In genomic region chr16:7244382-7244781, GRCm38 (mm10) we compare ENCODE assay signal across 26 mouse cellular contexts.
A peak's percentile ranks its signal among the peaks of the same experiment; 100 is the strongest.
DNase-seq lines count a peak whose midpoint lies in the region; ATAC-seq lines count a peak whose summit lies in the region.
"Had no signal": no experiment of that assay in that cellular context is flagged by ENCODE, and none has a peak within 500 bp of the region (broad histone marks: within the 10 kb centered on the region; RNA-seq: fewer than 3 reads in every experiment).

No protein-coding gene starts in this region.

- no peak overlapping the region for H3K4me2 ChIP-seq in lung, embryonic 15.5 days
- H3K4me2 ChIP-seq: embryonic facial prominence, embryonic 12.5 days; embryonic facial prominence, embryonic 15.5 days; heart, embryonic 11.5 days; hindbrain, embryonic 13.5 days had no signal

- WGBS in lung, embryonic 15.5 days: 32% methylated on average over 1 of the region's 1 CpGs

- no peaks in the 10 kb centered on the region for H3K27me3 ChIP-seq in lung, embryonic 15.5 days
- H3K27me3 ChIP-seq: embryonic facial prominence, embryonic 12.5 days; embryonic facial prominence, embryonic 15.5 days; hindbrain, embryonic 13.5 days; Patski had no signal

- H3K36me3 ChIP-seq in lung, embryonic 15.5 days: no peaks in the 10 kb centered on the region
- H3K36me3 ChIP-seq: embryonic facial prominence, embryonic 12.5 days; embryonic facial prominence, embryonic 15.5 days; hindbrain, embryonic 10.5 days; hindbrain, embryonic 13.5 days had no signal

- no peak overlapping the region for H3K9ac ChIP-seq in lung, embryonic 15.5 days
- H3K9ac ChIP-seq: embryonic facial prominence, embryonic 12.5 days; embryonic facial prominence, embryonic 15.5 days; forebrain, postnatal 0 days; hindbrain, embryonic 13.5 days had no signal

- ATAC-seq in frontal cortex, adult (ENCODE audit: low TSS enrichment): peak; percentile 41; the same call in 1 of the 2 replicates
- peak; percentile 64; the same call in 1 of the 2 replicates for ATAC-seq in lung, embryonic 15.5 days (ENCODE audit: borderline replicate concordance, extremely low read depth, low FRiP score, low TSS enrichment)
- ATAC-seq: activated CD4-positive, CD25-positive, alpha-beta regulatory T cell, adult 4 months; forebrain, embryonic 14.5 days; forebrain, postnatal 0 days; hindbrain, embryonic 16.5 days; Patski had no signal

- H3K4me3 ChIP-seq in lung, embryonic 15.5 days: no peak overlapping the region
- H3K4me3 ChIP-seq: embryonic facial prominence, embryonic 12.5 days; embryonic facial prominence, embryonic 15.5 days; hindbrain, embryonic 10.5 days; hindbrain, embryonic 13.5 days had no signal

- no peak overlapping the region for H3K27ac ChIP-seq in lung, embryonic 15.5 days
- H3K27ac ChIP-seq: embryonic facial prominence, embryonic 12.5 days; embryonic facial prominence, embryonic 15.5 days; hindbrain, embryonic 10.5 days; hindbrain, embryonic 13.5 days had no signal

- no peaks in the 10 kb centered on the region for H3K4me1 ChIP-seq in lung, embryonic 15.5 days
- H3K4me1 ChIP-seq: embryonic facial prominence, embryonic 12.5 days; embryonic facial prominence, embryonic 15.5 days; hindbrain, embryonic 10.5 days; hindbrain, embryonic 13.5 days had no signal

- H3K9me3 ChIP-seq in lung, embryonic 15.5 days: no peaks in the 10 kb centered on the region
- H3K9me3 ChIP-seq: embryonic facial prominence, embryonic 12.5 days; embryonic facial prominence, embryonic 15.5 days; hindbrain, embryonic 10.5 days; hindbrain, embryonic 13.5 days had no signal

- DNase-seq in frontal cortex, postnatal 36 days (ENCODE audit: low spot score in 2 of 2): no peak
- no peak for DNase-seq in lung, postnatal 10 days
- DNase-seq in Muller cell, postnatal 12 days (ENCODE audit: inconsistent ontology term): peak; percentile 30
- DNase-seq in brain, adult 2 months (ENCODE audit: low read depth, low spot score): peak; percentile 41
- DNase-seq in adrenal gland, postnatal 4 days (ENCODE audit: low spot score in 2 of 2): no peak
- DNase-seq: adrenal gland, adult 8-10 months; adrenal gland, postnatal 25 days; cerebellum, adult 11 months; cerebellum, adult 2 months; cerebellum, adult 9-11 months; cerebellum, postnatal 25 days; forebrain, postnatal 0 days; gastrocnemius, postnatal 10 days; gastrocnemius, postnatal 36 days; heart, postnatal 36 days had no signal

Comparison
In these comparisons a context has a peak if more than half of its experiments do, and no peak if none do; other contexts are left out.
1. DNase-seq: peak in Muller cell, postnatal 12 days (single experiment) and brain, adult 2 months (single experiment); none in frontal cortex, postnatal 36 days (0 of 2), lung, postnatal 10 days (single experiment) and adrenal gland, postnatal 4 days (0 of 2).